Mouse (Mus musculus): Measurements from ENCODE around the gene Fam53a. TPM values are rescaled to one million over a fixed set of nuclear protein-coding genes. Genes with fewer than 3 reads are reported as not detected.
A peak's percentile ranks its signal among the peaks of the same experiment; 100 is the strongest.

The Fam53a gene
- polyA plus RNA-seq, 1 experiment from 2014 or later = 49.6 TPM

DNA sequence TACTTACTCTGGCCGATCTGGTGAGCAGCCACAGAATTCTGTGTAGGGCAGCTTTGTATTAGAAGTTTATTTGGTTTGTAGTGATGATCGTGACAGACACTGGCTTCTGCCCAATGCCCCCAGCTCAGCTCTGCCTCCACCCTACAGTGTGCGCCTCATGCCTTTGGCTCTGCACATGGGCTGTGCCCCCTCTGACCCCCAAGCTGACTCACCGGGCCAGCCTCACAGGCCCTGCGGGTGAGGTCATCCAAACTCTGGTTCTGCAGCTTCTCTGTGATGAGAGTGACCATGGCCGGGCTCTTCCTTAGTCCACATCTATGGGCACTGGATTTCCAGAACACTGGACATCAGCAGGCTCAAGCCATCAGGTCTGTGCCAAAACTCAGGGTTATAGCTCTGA is 15.0 kb downstream of the Fam53a start:
- H3K9me3 ChIP-seq (ENCODE audit: control insufficient read depth, low read length) = no peaks in the 10 kb centered on the region
- no peak overlapping the region for H3K4me2 ChIP-seq (ENCODE audit: low read depth, low read length)
- H3K9ac ChIP-seq (ENCODE audit: low read depth, low read length) = no peak overlapping the region
- peaks cover 3% of the 10 kb centered on the region; the same call in 1 of the 2 replicates for H3K36me3 ChIP-seq (ENCODE audit: control insufficient read depth, insufficient read depth, low read length)
- H3K27ac ChIP-seq (ENCODE audit: low read length) = no peak overlapping the region
- H3K27me3 ChIP-seq (replicated peaks; ENCODE audit: control insufficient read depth, insufficient read depth, low read length) = no peaks in the 10 kb centered on the region
- 86% methylated on average over 6 of the region's 6 CpGs for WGBS
- no peak overlapping the region for H3K4me3 ChIP-seq (ENCODE audit: low read length)
- H3K4me1 ChIP-seq (ENCODE audit: control insufficient read depth, insufficient read depth, low read length) = no peaks in the 10 kb centered on the region
- ATAC-seq = no peak

- Histone ChIP-seq H3K27ac (ENCODE audit: low read length) (no peak overlapping the region), H3K27me3 (replicated peaks; ENCODE audit: control insufficient read depth, insufficient read depth, low read length) (no peaks in the 10 kb centered on the region), H3K4me3 (ENCODE audit: low read length) (no peak overlapping the region), H3K4me2 (ENCODE audit: low read depth, low read length) (no peak overlapping the region), H3K9ac (ENCODE audit: low read depth, low read length) (no peak overlapping the region), H3K9me3 (ENCODE audit: control insufficient read depth, low read length) (no peaks in the 10 kb centered on the region), H3K36me3 (ENCODE audit: control insufficient read depth, insufficient read depth, low read length) (peaks cover 3% of the 10 kb centered on the region), H3K4me1 (ENCODE audit: control insufficient read depth, insufficient read depth, low read length) (no peaks in the 10 kb centered on the region)
- no peak for ATAC-seq
- 97% methylated on average over 1 of the region's 1 CpGs for whole genome bisulfite sequencing
These were observed 17.6 kb downstream of the Fam53a start for GRCm38 (mm10) chr5:33611795-33612194.

- H3K9me3 ChIP-seq (ENCODE audit: control insufficient read depth, low read length) = no peaks in the 10 kb centered on the region
- no peak overlapping the region for H3K27ac ChIP-seq (ENCODE audit: low read length)
- no peaks in the 10 kb centered on the region for H3K27me3 ChIP-seq (replicated peaks; ENCODE audit: control insufficient read depth, insufficient read depth, low read length)
- ATAC-seq = no peak
- H3K36me3 ChIP-seq (ENCODE audit: control insufficient read depth, insufficient read depth, low read length) = peaks cover 3% of the 10 kb centered on the region
- 81% methylated on average over 1 of the region's 1 CpGs for WGBS
- no peak overlapping the region for H3K4me2 ChIP-seq (ENCODE audit: low read depth, low read length)
- no peak overlapping the region for H3K4me3 ChIP-seq (ENCODE audit: low read length)
- no peak overlapping the region for H3K9ac ChIP-seq (ENCODE audit: low read depth, low read length)
- H3K4me1 ChIP-seq (ENCODE audit: control insufficient read depth, insufficient read depth, low read length) = no peaks in the 10 kb centered on the region
These were observed 20.2 kb downstream of the Fam53a start for GRCm38 (mm10) chr5:33609226-33609625.

DNA sequence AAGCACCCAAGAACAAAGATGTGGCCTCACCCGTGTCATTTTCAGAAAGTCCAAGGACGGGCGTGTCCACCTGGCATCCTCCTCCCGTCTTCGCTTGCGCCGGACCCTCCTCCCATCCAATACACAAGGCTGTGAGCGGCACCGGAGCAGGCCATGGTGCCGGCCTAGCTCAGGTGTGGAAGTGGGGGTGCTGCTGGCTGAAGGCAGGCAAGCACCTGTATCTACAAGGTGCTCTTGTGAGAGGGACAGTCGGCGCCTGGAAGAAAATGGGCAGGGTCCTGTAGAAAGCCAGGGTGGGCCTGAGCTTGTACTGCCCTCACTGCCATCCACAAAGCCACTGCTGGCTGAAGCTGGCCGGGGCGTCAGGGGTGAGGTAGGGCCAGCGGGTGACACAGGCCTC is 22.0 kb downstream of the Fam53a start:
- Histone ChIP-seq H3K9ac (ENCODE audit: low read depth, low read length) (no peak overlapping the region), H3K4me1 (ENCODE audit: control insufficient read depth, insufficient read depth, low read length) (no peaks in the 10 kb centered on the region), H3K4me3 (ENCODE audit: low read length) (no peak overlapping the region), H3K36me3 (ENCODE audit: control insufficient read depth, insufficient read depth, low read length) (peaks cover 3% of the 10 kb centered on the region), H3K9me3 (ENCODE audit: control insufficient read depth, low read length) (no peaks in the 10 kb centered on the region), H3K27me3 (replicated peaks; ENCODE audit: control insufficient read depth, insufficient read depth, low read length) (no peaks in the 10 kb centered on the region), H3K4me2 (ENCODE audit: low read depth, low read length) (no peak overlapping the region), H3K27ac (ENCODE audit: low read length) (no peak overlapping the region)
- WGBS = 96% methylated on average over 15 of the region's 15 CpGs
- ATAC-seq = no peak

DNA sequence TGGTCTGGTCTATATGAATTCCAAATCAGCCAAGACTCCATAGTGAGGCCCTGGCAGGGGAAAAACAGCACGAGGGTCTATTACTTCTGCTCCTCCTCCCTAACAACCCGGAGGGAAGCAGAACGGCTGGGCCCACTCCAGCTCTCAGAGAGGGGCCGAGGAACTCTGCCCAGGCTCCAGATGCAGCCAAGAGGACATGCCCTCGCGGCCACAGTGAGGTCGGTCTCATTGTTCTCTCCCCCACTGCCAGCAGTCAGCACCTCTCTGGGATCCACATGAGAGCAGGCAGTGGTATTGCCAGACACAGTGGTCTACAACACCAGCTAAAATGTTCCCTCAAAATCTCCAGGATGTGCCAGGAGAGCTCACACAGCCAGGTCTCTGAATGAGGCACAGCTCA is 22.8 kb downstream of the Fam53a start:
- H3K4me3 ChIP-seq (ENCODE audit: low read length) = no peak overlapping the region
- no peaks in the 10 kb centered on the region for H3K27me3 ChIP-seq (replicated peaks; ENCODE audit: control insufficient read depth, insufficient read depth, low read length)
- H3K4me2 ChIP-seq (ENCODE audit: low read depth, low read length) = no peak overlapping the region
- WGBS = 78% methylated on average over 7 of the region's 7 CpGs
- H3K4me1 ChIP-seq (ENCODE audit: control insufficient read depth, insufficient read depth, low read length) = no peaks in the 10 kb centered on the region
- peaks cover 3% of the 10 kb centered on the region for H3K36me3 ChIP-seq (ENCODE audit: control insufficient read depth, insufficient read depth, low read length)
- no peaks in the 10 kb centered on the region for H3K9me3 ChIP-seq (ENCODE audit: control insufficient read depth, low read length)
- no peak overlapping the region for H3K9ac ChIP-seq (ENCODE audit: low read depth, low read length)
- H3K27ac ChIP-seq (ENCODE audit: low read length) = no peak overlapping the region
- ATAC-seq = no peak

GRCm38 (mm10) chr5:33605314-33605713 is 24.1 kb downstream of the Fam53a start:
- Histone ChIP-seq H3K36me3 (ENCODE audit: control insufficient read depth, insufficient read depth, low read length) (peaks cover 3% of the 10 kb centered on the region), H3K4me3 (ENCODE audit: low read length) (no peak overlapping the region), H3K4me1 (ENCODE audit: control insufficient read depth, insufficient read depth, low read length) (no peaks in the 10 kb centered on the region), H3K9me3 (ENCODE audit: control insufficient read depth, low read length) (no peaks in the 10 kb centered on the region), H3K4me2 (ENCODE audit: low read depth, low read length) (no peak overlapping the region), H3K27ac (ENCODE audit: low read length) (no peak overlapping the region), H3K27me3 (replicated peaks; ENCODE audit: control insufficient read depth, insufficient read depth, low read length) (no peaks in the 10 kb centered on the region), H3K9ac (ENCODE audit: low read depth, low read length) (no peak overlapping the region)
- no peak for ATAC-seq
- WGBS = 82% methylated on average over 5 of the region's 5 CpGs

GRCm38 (mm10) chr5:33593620-33594019 is 35.8 kb downstream of the Fam53a start:
- ATAC-seq = 0 out of 2 replicates have a peak, but pooled peaks have one; percentile 23
- no peak overlapping the region for H3K9ac ChIP-seq (ENCODE audit: low read depth, low read length)
- H3K36me3 ChIP-seq (ENCODE audit: control insufficient read depth, insufficient read depth, low read length) = no peaks in the 10 kb centered on the region
- no peaks in the 10 kb centered on the region for H3K9me3 ChIP-seq (ENCODE audit: control insufficient read depth, low read length)
- no peak overlapping the region for H3K27ac ChIP-seq (ENCODE audit: low read length)
- H3K4me1 ChIP-seq (ENCODE audit: control insufficient read depth, insufficient read depth, low read length) = no peaks in the 10 kb centered on the region
- H3K27me3 ChIP-seq (replicated peaks; ENCODE audit: control insufficient read depth, insufficient read depth, low read length) = no peaks in the 10 kb centered on the region
- no peak overlapping the region for H3K4me2 ChIP-seq (ENCODE audit: low read depth, low read length)
- WGBS = 32% methylated on average over 2 of the region's 2 CpGs
- no peak overlapping the region for H3K4me3 ChIP-seq (ENCODE audit: low read length)

- H3K9ac ChIP-seq (ENCODE audit: low read depth, low read length) = no peak overlapping the region
- no peak for ATAC-seq
- H3K4me2 ChIP-seq (ENCODE audit: low read depth, low read length) = no peak overlapping the region
- no peaks in the 10 kb centered on the region for H3K36me3 ChIP-seq (ENCODE audit: control insufficient read depth, insufficient read depth, low read length)
- no peaks in the 10 kb centered on the region for H3K4me1 ChIP-seq (ENCODE audit: control insufficient read depth, insufficient read depth, low read length)
- H3K27me3 ChIP-seq (replicated peaks; ENCODE audit: control insufficient read depth, insufficient read depth, low read length) = no peaks in the 10 kb centered on the region
- H3K9me3 ChIP-seq (ENCODE audit: control insufficient read depth, low read length) = no peaks in the 10 kb centered on the region
- no peak overlapping the region for H3K27ac ChIP-seq (ENCODE audit: low read length)
- WGBS = 69% methylated on average over 5 of the region's 5 CpGs
- no peak overlapping the region for H3K4me3 ChIP-seq (ENCODE audit: low read length)
These were observed 40.1 kb downstream of the Fam53a start for GRCm38 (mm10) chr5:33589221-33589888.

DNA sequence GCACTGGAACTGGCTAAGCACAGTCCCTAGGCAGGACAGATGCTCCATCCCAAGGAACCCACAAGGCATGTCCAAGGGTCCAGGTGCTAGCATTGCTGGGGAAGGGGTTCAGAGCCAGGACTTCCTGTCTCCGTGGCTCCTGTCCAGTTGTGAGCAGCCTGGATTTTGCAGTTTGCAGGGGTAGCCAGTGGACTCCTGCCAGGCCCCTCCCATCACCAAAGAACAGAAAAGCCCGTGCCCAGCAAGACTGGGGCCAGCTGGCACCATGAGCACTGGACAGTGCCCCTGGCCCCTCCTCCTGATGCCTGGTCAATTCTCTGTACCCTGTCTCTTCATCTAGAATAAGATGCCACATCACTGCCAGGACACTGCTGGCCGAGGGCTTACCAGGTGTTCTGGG is 41.4 kb downstream of the Fam53a start:
- 71% methylated on average over 3 of the region's 3 CpGs for WGBS
- Histone ChIP-seq H3K4me1 (ENCODE audit: control insufficient read depth, insufficient read depth, low read length) (no peaks in the 10 kb centered on the region), H3K4me2 (ENCODE audit: low read depth, low read length) (no peak overlapping the region), H3K27ac (ENCODE audit: low read length) (no peak overlapping the region), H3K9ac (ENCODE audit: low read depth, low read length) (no peak overlapping the region), H3K27me3 (replicated peaks; ENCODE audit: control insufficient read depth, insufficient read depth, low read length) (no peaks in the 10 kb centered on the region), H3K9me3 (ENCODE audit: control insufficient read depth, low read length) (no peaks in the 10 kb centered on the region), H3K4me3 (ENCODE audit: low read length) (no peak overlapping the region), H3K36me3 (ENCODE audit: control insufficient read depth, insufficient read depth, low read length) (no peaks in the 10 kb centered on the region)
- no peak for ATAC-seq

- no peaks in the 10 kb centered on the region for H3K27me3 ChIP-seq (replicated peaks; ENCODE audit: control insufficient read depth, insufficient read depth, low read length)
- H3K27ac ChIP-seq (ENCODE audit: low read length) = no peak overlapping the region
- no peaks in the 10 kb centered on the region for H3K4me1 ChIP-seq (ENCODE audit: control insufficient read depth, insufficient read depth, low read length)
- WGBS = 77% methylated on average over 18 of the region's 18 CpGs
- no peak for ATAC-seq
- H3K36me3 ChIP-seq (ENCODE audit: control insufficient read depth, insufficient read depth, low read length) = no peaks in the 10 kb centered on the region
- no peaks in the 10 kb centered on the region for H3K9me3 ChIP-seq (ENCODE audit: control insufficient read depth, low read length)
- no peak overlapping the region for H3K9ac ChIP-seq (ENCODE audit: low read depth, low read length)
- H3K4me3 ChIP-seq (ENCODE audit: low read length) = no peak overlapping the region
- no peak overlapping the region for H3K4me2 ChIP-seq (ENCODE audit: low read depth, low read length)
These were observed 41.9 kb downstream of the Fam53a start for GRCm38 (mm10) chr5:33587498-33588058.

Measured in intestine, embryonic 16.5 days (tissue).